Mouse (Mus musculus) brown adipose tissue, adult 24 weeks (tissue): ENCODE results near the gene Pak1ip1. TPM values are rescaled to one million over a fixed set of nuclear protein-coding genes. Genes with fewer than 3 reads are reported as not detected.
"Not testable (repeated sequence)": the region's sequence is repeated elsewhere in the genome, so short reads cannot be mapped to it uniquely, and the experiment has no call there.

Experiments
- H3K27ac ChIP-seq: fragments of 200-500 bp; replicated peaks from 2 replicates; pipeline ENCODE4 v1.5.1; 2012; ENCODE audit warnings: low read depth, mild to moderate bottlenecking, low read length
- H3K4me1 ChIP-seq: fragments of 200-500 bp; 2 replicates; pipeline ENCODE4 v1.6.1; 2012; ENCODE audit warnings: low read length, mixed read lengths; ENCODE audit not compliant: control insufficient read depth, insufficient read depth, insufficient read length
- H3K4me3 ChIP-seq: fragments of 200-500 bp; 2 replicates; pipeline ENCODE4 v1.5.1; 2012; ENCODE audit warnings: low read depth, mild to moderate bottlenecking, low read length, moderate library complexity; ENCODE audit not compliant: insufficient read depth
- polyA plus RNA-seq: library from polyadenylated mRNA; stranded (reverse); fragments of >200 nt; gene quantifications from 2 replicates; pipeline ENCODE4 v1.2.4, GENCODE M21; 2012; ENCODE audit not compliant: missing spikeins, insufficient read depth, insufficient read length

Pak1ip1 gene
- polyA plus RNA-seq, 1 experiment: 58.3 TPM

- H3K4me1 ChIP-seq, H3K27ac ChIP-seq, H3K4me3 ChIP-seq: not testable (repeated sequence)
Observed at GRCm38 (mm10) chr13:40987608-40988303, 13.1 kb upstream of the Pak1ip1 start.

GRCm38 (mm10) chr13:40988418-40988817 is 12.4 kb upstream of the Pak1ip1 start:
- Histone ChIP-seq H3K27ac (no peak overlapping the region), H3K4me1 (no peaks in the 10 kb centered on the region), H3K4me3 (no peak overlapping the region)

GRCm38 (mm10) chr13:40994487-40995263 is 6.1 kb upstream of the Pak1ip1 start:
- Histone ChIP-seq H3K27ac (no peak overlapping the region), H3K4me3 (no peak overlapping the region)

GRCm38 (mm10) chr13:40998537-40998936 is 2.3 kb upstream of the Pak1ip1 start:
- H3K4me1 ChIP-seq, H3K27ac ChIP-seq, H3K4me3 ChIP-seq: not testable (repeated sequence)

More at GRCm38 (mm10) chr13:40994487-40995263, 6.1 kb upstream of the Pak1ip1 start:
- no peaks in the 10 kb centered on the region for H3K4me1 ChIP-seq

- Histone ChIP-seq H3K27ac (peak overlapping the region; percentile 99), H3K4me1 (peaks cover 4% of the 10 kb centered on the region; the same call in 1 of the 2 replicates), H3K4me3 (peak overlapping the region; percentile 98)
Observed at GRCm38 (mm10) chr13:41000140-41000925, 490 bp upstream of the Pak1ip1 start.

GRCm38 (mm10) chr13:41002001-41002400 is 1.2 kb downstream of the Pak1ip1 start:
- H3K4me1 ChIP-seq: peaks cover 7% of the 10 kb centered on the region; the same call in 1 of the 2 replicates
- peak overlapping the region; percentile 52 for H3K4me3 ChIP-seq
- H3K27ac ChIP-seq: peak overlapping the region; percentile 45; the same call in 1 of the 2 replicates

- Histone ChIP-seq H3K4me1 (peaks cover 7% of the 10 kb centered on the region; the same call in 1 of the 2 replicates), H3K4me3 (no peak overlapping the region), H3K27ac (peak overlapping the region; percentile 21; the same call in 1 of the 2 replicates)
Observed at GRCm38 (mm10) chr13:41006244-41006643, 5.4 kb downstream of the Pak1ip1 start.

GRCm38 (mm10) chr13:41008271-41008670 is 7.4 kb downstream of the Pak1ip1 start:
- no peak overlapping the region for H3K27ac ChIP-seq
- H3K4me3 ChIP-seq: no peak overlapping the region
- 0 out of 2 replicates have a peak, but pooled peaks cover 3% of the 10 kb centered on the region for H3K4me1 ChIP-seq

GRCm38 (mm10) chr13:41008946-41009345 is 8.1 kb downstream of the Pak1ip1 start:
- Histone ChIP-seq H3K27ac (no peak overlapping the region), H3K4me1 (0 out of 2 replicates have a peak, but pooled peaks cover 3% of the 10 kb centered on the region), H3K4me3 (no peak overlapping the region)

GRCm38 (mm10) chr13:41015829-41016634 is 15.2 kb downstream of the Pak1ip1 start, which contains the start of gene Tmem14c:
Tmem14c (plus strand) TSS chr13:41016292.
- Histone ChIP-seq H3K27ac (peak within 1 kb of the TSS; percentile 88), H3K4me1 (peaks cover 19% of the 10 kb centered on the region)

GRCm38 (mm10) chr13:41016797-41017405 is 16.1 kb downstream of the Pak1ip1 start:
- Histone ChIP-seq H3K27ac (peak overlapping the region; percentile 88), H3K4me3 (peak overlapping the region; percentile 73), H3K4me1 (peaks cover 21% of the 10 kb centered on the region)

More at GRCm38 (mm10) chr13:41015829-41016634, 15.2 kb downstream of the Pak1ip1 start, which contains the start of gene Tmem14c:
- peak within 1 kb of the TSS; percentile 73 for H3K4me3 ChIP-seq

GRCm38 (mm10) chr13:41017832-41018231 is 17.0 kb downstream of the Pak1ip1 start:
- peaks cover 23% of the 10 kb centered on the region for H3K4me1 ChIP-seq
- 0 out of 2 replicates have a peak overlapping the region, but pooled peaks have one; percentile 3 for H3K27ac ChIP-seq
- peak overlapping the region; percentile 73 for H3K4me3 ChIP-seq

GRCm38 (mm10) chr13:41018236-41018635 is 17.4 kb downstream of the Pak1ip1 start:
- Histone ChIP-seq H3K4me3 (no peak overlapping the region), H3K4me1 (peaks cover 23% of the 10 kb centered on the region), H3K27ac (0 out of 2 replicates have a peak overlapping the region, but pooled peaks have one; percentile 3)
